Mouse (Mus musculus) megakaryocyte, embryonic 14.5 days (primary cell): ENCODE measurements around the gene Sun2.

Experiments
- FLI1 ChIP-seq: IDR thresholded peaks from 2 replicates; pipeline ENCODE4 v1.6.1; 2012; ENCODE audit warnings: low read length, inconsistent platforms, mixed read lengths
- GATA1 ChIP-seq: IDR thresholded peaks from 3 replicates; pipeline ENCODE4 v1.6.1; 2012; ENCODE audit warnings: mixed read lengths, low read length, inconsistent platforms, borderline replicate concordance

GRCm38 (mm10) chr15:79757118-79757517, 14.8 kb upstream of the Sun2 start:
- TF ChIP-seq FLI1 (no peak), GATA1 (no peak)
